Mouse (Mus musculus) hindbrain, embryonic 11.5 days (tissue): ENCODE measurements around the gene Csk. TPM values are rescaled to one million over a fixed set of nuclear protein-coding genes. Genes with fewer than 3 reads are reported as not detected.

ENCODE experiments used
- ATAC-seq: fragments of 200-750 bp; cut with Nextera tagmentation; 2 replicates; pipeline ENCODE4 v1.8.0; 2017; ENCODE audit warnings: mild to moderate bottlenecking, moderate TSS enrichment, moderate library complexity; ENCODE audit not compliant: low FRiP score
- DNase-seq: peaks from one replicate; pipeline ENCODE4 v3.0.0-alpha.2; 2015; ENCODE audit warnings: low spot score
- H3K27ac ChIP-seq: fragments of 300-500 bp; sonication (generic); 2 replicates; pipeline ENCODE4 v1.5.1; 2014; ENCODE audit warnings: mild to moderate bottlenecking, low read depth, low read length
- H3K27me3 ChIP-seq: fragments of 300-500 bp; sonication (generic); 2 replicates; pipeline ENCODE4 v1.6.1; 2014; ENCODE audit warnings: mild to moderate bottlenecking, low read length, moderate library complexity, mixed read lengths; ENCODE audit not compliant: control insufficient read depth, insufficient read depth
- H3K36me3 ChIP-seq: fragments of 300-500 bp; sonication (generic); 2 replicates; pipeline ENCODE4 v1.6.1; 2014; ENCODE audit warnings: mild to moderate bottlenecking, low read length, moderate library complexity, mixed read lengths; ENCODE audit not compliant: control insufficient read depth, insufficient read depth
- H3K4me1 ChIP-seq: fragments of 300-500 bp; sonication (generic); replicated peaks from 2 replicates; pipeline ENCODE4 v1.6.1; 2014; ENCODE audit warnings: low read length, mixed read lengths; ENCODE audit not compliant: control insufficient read depth, insufficient read depth
- H3K4me2 ChIP-seq: fragments of 300-500 bp; sonication (generic); replicated peaks from 2 replicates; pipeline ENCODE4 v1.6.1; 2014; ENCODE audit warnings: mild to moderate bottlenecking, low read depth, low read length
- H3K4me3 ChIP-seq: fragments of 300-500 bp; sonication (generic); 2 replicates; pipeline ENCODE4 v1.5.1; 2014; ENCODE audit warnings: low read depth, low read length
- H3K9ac ChIP-seq: fragments of 300-500 bp; sonication (generic); 2 replicates; pipeline ENCODE4 v1.6.1; 2014; ENCODE audit warnings: low read depth, low read length
- H3K9me3 ChIP-seq: fragments of 300-500 bp; sonication (generic); 2 replicates; pipeline ENCODE4 v1.6.1; 2016; ENCODE audit warnings: low read length; ENCODE audit not compliant: control insufficient read depth
- WGBS: fragments of 180-500 bp; shearing (Covaris S2); extraction: QIAGEN DNeasy Blood & Tissue Kit; methylation state at CpG from one replicate; pipeline ENCODE4 v1.1.7; 2014; 5-methylcytosine and 5-hydroxymethylcytosine counted together
- polyA plus RNA-seq: library from polyadenylated mRNA; unstranded; fragments of >200 nt; fragmentation: Nextera tagmentation; extraction: Ambion mirVana; gene quantifications from 2 replicates; pipeline ENCODE4 v1.2.1, GENCODE M21; 2014

The Csk gene
- polyA plus RNA-seq, 1 experiment from 2014 or later = 29.4 TPM

DNA sequence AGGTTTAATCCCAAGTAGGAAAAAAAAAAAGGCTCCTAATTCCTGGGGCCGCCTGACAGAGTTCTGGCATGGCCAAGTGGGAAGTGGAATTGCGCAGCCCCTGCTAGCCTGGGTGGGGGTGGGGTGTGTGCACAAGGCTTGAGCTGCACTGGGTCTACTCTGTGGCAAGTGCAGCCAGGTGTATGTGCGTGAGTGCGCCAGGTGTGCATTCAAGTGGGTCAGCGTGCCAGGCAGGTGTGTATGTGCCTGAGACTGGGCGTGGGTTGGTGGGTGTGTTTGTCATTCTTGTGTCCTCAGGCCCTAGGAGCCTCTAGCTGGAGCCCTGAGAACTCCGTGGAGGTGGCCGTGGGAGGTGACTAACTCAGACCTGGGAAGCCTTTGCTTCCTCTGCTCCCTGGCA, 13.1 kb upstream of the Csk start:
- 87% methylated on average over 8 of the region's 8 CpGs for WGBS
- Histone ChIP-seq H3K27me3 (no peaks in the 10 kb centered on the region), H3K4me3 (no peak overlapping the region), H3K36me3 (no peaks in the 10 kb centered on the region), H3K9me3 (no peaks in the 10 kb centered on the region), H3K4me1 (no peaks in the 10 kb centered on the region), H3K27ac (no peak overlapping the region), H3K9ac (no peak overlapping the region), H3K4me2 (no peak overlapping the region)
- DNase-seq (no peak), ATAC-seq (no peak)

DNA sequence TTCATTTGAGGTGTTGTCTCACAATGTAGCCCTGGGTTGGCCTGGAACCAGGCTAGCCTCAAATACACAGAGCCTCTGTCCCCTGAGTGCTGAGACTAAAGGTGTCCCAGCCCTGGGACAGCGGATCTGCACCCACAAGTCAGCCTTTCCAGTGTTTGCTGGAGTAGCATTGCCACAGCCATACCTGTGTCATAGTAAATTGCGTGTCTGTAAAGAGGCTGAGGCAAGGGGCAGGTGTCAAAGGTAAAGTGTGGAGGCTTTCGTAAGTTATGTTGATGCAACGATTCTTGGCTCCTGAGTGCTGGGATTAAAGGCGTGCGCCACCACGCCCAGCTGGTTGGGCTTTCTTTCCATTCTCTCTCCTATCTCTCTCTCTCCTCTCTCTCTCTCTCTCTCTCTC, 11.2 kb upstream of the Csk start:
- Histone ChIP-seq H3K4me2 (no peak overlapping the region), H3K9me3 (no peaks in the 10 kb centered on the region), H3K27me3 (no peaks in the 10 kb centered on the region), H3K9ac (no peak overlapping the region), H3K27ac (no peak overlapping the region), H3K4me1 (no peaks in the 10 kb centered on the region), H3K36me3 (no peaks in the 10 kb centered on the region), H3K4me3 (no peak overlapping the region)
- DNase-seq (no peak), ATAC-seq (no peak)
- WGBS = 64% methylated on average over 7 of the region's 7 CpGs

DNA sequence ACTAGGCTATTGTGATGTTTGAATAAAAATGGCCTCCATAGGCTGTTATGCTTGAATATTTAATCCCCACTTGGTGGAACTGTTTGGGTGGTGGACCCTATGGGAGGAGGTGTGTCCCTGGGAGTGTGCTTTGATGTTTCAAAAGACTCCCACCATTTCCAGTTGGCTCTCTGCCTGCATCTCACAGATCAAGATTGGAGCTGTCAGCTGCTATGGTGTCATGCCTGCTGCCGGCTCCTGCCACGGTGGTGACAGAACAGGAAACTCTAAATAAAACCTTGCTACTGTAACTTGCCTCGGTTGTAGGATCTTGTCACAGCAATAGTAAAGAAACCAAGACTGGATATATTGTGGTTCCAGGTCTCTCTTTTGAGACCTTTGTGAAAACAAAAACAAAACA, 8.1 kb upstream of the Csk start:
- H3K27ac ChIP-seq = no peak overlapping the region
- no peak overlapping the region for H3K9ac ChIP-seq
- H3K36me3 ChIP-seq = no peaks in the 10 kb centered on the region
- WGBS = 76% methylated on average over 3 of the region's 3 CpGs
- no peak overlapping the region for H3K4me2 ChIP-seq
- no peaks in the 10 kb centered on the region for H3K4me1 ChIP-seq
- H3K27me3 ChIP-seq = no peaks in the 10 kb centered on the region
- H3K9me3 ChIP-seq = no peaks in the 10 kb centered on the region
- no peak overlapping the region for H3K4me3 ChIP-seq
- ATAC-seq (no peak), DNase-seq (no peak)

DNA sequence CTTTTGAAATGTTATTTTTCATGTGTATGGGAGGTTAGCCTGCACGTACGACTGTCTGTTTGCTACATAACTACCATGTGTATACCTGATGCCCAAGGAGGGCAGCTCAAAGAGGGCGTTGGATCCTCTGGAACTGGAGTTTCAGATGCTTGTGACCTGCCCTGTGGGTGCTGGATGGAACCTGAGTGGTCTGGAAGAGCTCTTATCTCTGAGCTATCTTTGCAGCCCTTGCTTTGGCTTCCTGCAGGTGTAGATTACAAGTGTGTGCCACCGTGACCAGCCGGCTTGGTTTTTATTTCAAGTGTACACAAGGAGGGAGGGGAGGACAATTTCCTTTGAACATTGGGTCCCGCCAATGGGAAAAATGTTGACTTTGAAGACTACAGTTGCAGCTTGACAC, 7.1 kb upstream of the Csk start:
- H3K4me3 ChIP-seq = no peak overlapping the region
- H3K27me3 ChIP-seq = no peaks in the 10 kb centered on the region
- H3K9ac ChIP-seq = no peak overlapping the region
- H3K4me1 ChIP-seq = no peaks in the 10 kb centered on the region
- DNase-seq = no peak
- no peak overlapping the region for H3K4me2 ChIP-seq
- no peak overlapping the region for H3K27ac ChIP-seq
- no peaks in the 10 kb centered on the region for H3K36me3 ChIP-seq
- ATAC-seq = no peak
- no peaks in the 10 kb centered on the region for H3K9me3 ChIP-seq
- 82% methylated on average over 6 of the region's 6 CpGs for WGBS

DNA sequence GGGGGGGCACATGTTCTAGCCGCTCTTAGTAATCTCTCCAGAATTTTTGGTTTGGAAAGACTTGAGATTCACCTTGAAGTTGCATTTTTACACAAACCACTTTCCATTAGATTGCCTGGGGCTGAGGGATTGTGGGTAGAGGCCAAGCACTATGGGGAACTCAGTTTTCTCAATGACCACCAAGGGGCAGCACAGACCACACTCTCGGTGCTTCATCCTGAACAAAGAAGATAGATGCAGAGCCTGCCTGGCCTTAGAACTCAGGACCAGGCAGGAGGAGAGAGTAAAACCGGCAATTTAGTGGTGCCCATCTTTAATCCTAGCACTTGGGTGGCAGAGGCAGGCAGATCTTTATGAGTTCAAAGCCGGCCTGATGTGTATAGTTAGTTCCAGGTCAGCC, 6.3 kb upstream of the Csk start:
- ATAC-seq (peak; percentile 47; the same call in 1 of the 2 replicates), DNase-seq (peak; percentile 80)
- no peaks in the 10 kb centered on the region for H3K4me1 ChIP-seq
- no peak overlapping the region for H3K4me2 ChIP-seq
- no peaks in the 10 kb centered on the region for H3K27me3 ChIP-seq
- H3K27ac ChIP-seq = no peak overlapping the region
- 24% methylated on average over 4 of the region's 4 CpGs for WGBS
- no peak overlapping the region for H3K9ac ChIP-seq
- H3K36me3 ChIP-seq = no peaks in the 10 kb centered on the region
- H3K9me3 ChIP-seq = no peaks in the 10 kb centered on the region
- no peak overlapping the region for H3K4me3 ChIP-seq

DNA sequence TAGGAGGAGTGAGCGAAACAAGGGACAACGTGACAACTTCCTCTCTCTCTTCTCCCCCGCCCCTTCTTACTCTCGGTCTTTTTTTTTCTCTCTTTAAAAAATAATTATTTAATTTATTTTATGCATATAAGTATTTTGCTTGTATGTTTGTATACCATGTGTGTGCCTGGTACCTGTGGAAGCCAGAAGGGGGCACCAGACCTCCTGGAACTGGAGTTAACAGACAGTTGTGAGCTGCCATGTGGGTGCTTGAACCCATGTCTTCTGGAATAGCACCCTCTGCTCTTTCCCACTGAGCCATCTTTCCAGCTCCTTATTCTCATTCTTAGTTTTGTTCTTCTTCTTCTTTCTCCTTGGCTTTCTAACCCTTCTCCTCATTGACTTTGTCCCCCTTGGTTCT, 5.5 kb upstream of the Csk start:
- WGBS = 87% methylated on average over 4 of the region's 4 CpGs
- H3K9me3 ChIP-seq = no peaks in the 10 kb centered on the region
- DNase-seq (no peak), ATAC-seq (no peak)
- no peak overlapping the region for H3K9ac ChIP-seq
- H3K4me3 ChIP-seq = no peak overlapping the region
- no peak overlapping the region for H3K4me2 ChIP-seq
- no peaks in the 10 kb centered on the region for H3K36me3 ChIP-seq
- no peaks in the 10 kb centered on the region for H3K4me1 ChIP-seq
- H3K27me3 ChIP-seq = no peaks in the 10 kb centered on the region
- H3K27ac ChIP-seq = no peak overlapping the region

DNA sequence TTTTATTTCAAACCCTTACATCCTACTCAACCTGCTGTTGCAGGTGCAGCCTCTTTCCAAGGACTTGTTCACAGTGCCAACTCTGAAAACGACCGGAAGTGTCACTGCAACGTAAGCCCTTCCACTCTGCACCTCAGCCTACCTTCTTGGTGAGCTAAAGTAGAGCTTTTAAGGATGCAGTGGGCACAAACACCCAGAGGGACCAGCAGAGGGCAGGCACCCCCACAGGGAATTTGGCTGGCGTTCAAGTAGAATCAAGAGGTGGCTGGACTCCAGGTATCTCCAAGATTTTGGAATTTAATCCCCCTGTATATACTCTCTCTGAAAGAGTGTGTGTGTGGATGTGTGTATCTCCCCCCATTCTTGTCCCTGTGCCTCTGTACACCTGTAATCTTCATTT, 4.4 kb upstream of the Csk start:
- 67% methylated on average over 4 of the region's 4 CpGs for WGBS
- no peak overlapping the region for H3K4me2 ChIP-seq
- DNase-seq (no peak), ATAC-seq (no peak)
- no peaks in the 10 kb centered on the region for H3K36me3 ChIP-seq
- H3K27me3 ChIP-seq = no peaks in the 10 kb centered on the region
- no peak overlapping the region for H3K27ac ChIP-seq
- no peaks in the 10 kb centered on the region for H3K4me1 ChIP-seq
- H3K9me3 ChIP-seq = no peaks in the 10 kb centered on the region
- no peak overlapping the region for H3K9ac ChIP-seq
- no peak overlapping the region for H3K4me3 ChIP-seq

DNA sequence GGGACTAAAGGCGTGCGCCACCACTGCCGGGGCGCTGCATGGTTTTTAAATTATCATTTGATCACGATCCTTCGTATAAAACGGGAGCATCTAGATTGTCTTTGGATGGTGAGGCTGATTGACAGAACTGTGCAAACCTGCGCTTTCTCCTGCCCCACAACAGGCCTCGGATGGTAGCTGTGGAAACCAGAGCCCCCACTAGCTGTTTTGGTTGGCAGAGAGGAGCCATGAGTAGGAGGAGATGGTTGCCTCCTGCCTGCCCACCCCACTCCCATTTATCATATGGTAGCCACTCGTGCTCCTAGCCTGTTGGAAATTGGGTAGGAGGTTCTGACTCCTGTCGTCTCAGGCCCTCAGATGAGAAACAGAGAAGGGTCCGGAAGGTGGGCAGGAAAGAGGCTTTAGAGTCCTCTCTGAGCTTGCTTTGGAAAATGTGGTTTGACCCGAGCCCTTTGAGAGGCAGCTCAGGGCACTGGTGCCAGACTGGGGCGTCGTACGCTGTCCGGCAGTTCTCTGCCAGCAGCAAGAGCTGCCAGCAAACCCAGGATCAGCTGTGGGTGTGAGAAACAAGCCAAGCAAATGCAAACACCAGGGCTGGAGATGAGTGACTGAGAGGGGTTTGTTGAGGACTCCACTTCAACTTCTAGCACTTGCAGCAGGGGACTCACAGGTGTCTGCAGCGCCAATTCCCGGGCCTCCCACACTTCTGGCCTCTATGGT, 3.4 kb upstream of the Csk start:
- H3K4me2 ChIP-seq = no peak overlapping the region
- H3K9ac ChIP-seq = no peak overlapping the region
- no peak for DNase-seq
- no peaks in the 10 kb centered on the region for H3K9me3 ChIP-seq
- no peaks in the 10 kb centered on the region for H3K4me1 ChIP-seq
- H3K27ac ChIP-seq = no peak overlapping the region
- H3K4me3 ChIP-seq = no peak overlapping the region
- 86% methylated on average over 19 of the region's 19 CpGs for WGBS
- no peaks in the 10 kb centered on the region for H3K36me3 ChIP-seq
- no peaks in the 10 kb centered on the region for H3K27me3 ChIP-seq
- no peak for ATAC-seq

DNA sequence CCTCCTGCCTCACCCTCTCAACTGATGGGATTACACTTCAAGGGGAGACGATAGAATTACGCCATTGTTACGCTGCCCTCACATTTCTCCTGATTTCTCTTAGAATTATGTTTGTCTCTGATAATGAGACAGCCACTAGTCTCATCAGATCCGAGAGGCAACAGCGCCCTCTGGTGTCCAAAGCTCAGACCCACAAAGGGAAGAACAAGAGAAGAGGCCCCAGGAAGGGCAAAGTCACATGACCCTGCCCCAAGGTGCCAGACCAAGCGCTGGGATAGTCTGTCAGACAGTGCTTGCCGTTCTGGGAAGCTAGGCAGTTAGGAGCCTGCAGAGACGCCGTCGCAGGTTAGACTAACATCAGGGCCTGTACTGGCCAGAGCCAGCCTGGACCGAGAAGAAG, 2.3 kb upstream of the Csk start:
- Histone ChIP-seq H3K9me3 (no peaks in the 10 kb centered on the region), H3K36me3 (no peaks in the 10 kb centered on the region), H3K27me3 (no peaks in the 10 kb centered on the region), H3K4me1 (no peaks in the 10 kb centered on the region), H3K27ac (no peak overlapping the region), H3K9ac (peak overlapping the region; percentile 51; the same call in 1 of the 2 replicates), H3K4me2 (peak overlapping the region; percentile 39), H3K4me3 (no peak overlapping the region)
- ATAC-seq = peak; percentile 72
- 4% methylated on average over 11 of the region's 11 CpGs for WGBS
- DNase-seq = peak; percentile 99
